Mouse (Mus musculus) cerebellum, adult 11-12 months (tissue): ENCODE measurements at regions not wholly inside any gene's neighbourhood (a gene's known extent, or its start where the extent isn't known, plus 50 kb on each side); places are given as distances from the start of the nearest gene placed in this dataset.
"Not testable (repeated sequence)": the region's sequence is repeated elsewhere in the genome, so short reads cannot be mapped to it uniquely, and the experiment has no call there.

Experiments used
- DNase-seq: peaks from one replicate; pipeline ENCODE4 v3.0.0; 2022

DNA sequence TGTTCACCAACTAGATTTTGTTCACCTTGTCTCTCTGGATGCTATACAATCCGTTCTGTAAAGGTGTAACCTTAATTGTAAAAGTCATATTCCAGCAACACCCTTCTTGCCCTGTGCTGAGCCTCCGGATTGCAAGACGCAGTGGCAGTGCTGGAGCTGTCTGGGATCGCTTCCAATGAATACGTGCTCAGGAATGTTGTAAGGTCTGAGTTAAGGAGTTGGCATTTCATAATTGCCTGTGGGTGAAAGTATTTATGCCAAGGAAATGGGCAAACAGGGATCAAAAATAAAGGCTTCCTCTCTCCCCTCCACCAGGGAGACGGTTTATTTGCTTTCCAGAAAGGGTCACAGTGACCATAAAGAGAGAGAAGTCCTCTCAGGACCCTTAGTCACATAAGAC is 93.3 kb downstream of the Apob start:
- no peak for DNase-seq

DNA sequence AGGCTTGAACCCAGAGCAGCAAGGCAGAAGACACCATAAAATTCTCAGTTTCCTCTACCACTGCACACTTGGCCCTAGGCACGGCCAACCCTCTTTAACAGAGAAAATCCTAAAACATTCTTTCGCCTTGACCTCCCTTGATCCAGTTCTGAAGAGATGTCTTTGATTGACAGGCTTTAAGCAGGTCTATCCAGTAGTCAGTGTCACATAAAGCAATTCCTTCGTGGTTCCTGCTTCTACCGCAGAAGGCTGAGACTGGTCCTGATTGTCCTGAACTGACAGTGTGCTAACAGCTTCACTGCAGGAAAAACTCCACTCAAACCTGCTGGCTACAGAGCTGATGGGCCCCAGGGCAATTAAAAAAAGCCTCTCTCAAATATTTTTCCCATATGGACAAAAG is 93.8 kb downstream of the Apob start:
- no peak for DNase-seq

DNA sequence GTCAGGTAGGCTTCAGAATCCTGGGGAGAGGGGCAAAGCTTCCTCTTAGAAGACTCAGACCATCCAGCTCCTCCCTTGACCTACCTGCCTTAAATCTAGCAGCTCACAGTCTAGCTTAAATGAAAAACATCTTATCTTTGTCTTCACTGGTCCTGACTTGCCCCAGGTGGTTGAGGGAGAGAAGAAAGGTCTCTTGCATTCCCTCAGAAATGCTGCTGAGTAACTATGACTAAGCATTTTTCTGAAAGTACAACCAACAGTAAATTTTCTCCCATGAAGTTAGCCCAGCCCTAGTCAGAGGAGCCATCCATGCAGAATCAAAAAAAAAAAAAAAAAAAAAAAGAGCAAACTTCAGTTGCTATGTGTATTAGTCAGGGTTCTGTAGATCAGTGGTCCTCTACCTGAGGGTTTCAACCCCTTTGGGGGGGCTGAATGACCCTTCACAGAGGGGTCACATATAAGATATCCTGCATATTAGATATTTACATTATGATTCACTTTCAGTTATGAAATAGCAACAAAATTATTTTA is 98.6 kb downstream of the Apob start:
- DNase-seq = no peak

DNA sequence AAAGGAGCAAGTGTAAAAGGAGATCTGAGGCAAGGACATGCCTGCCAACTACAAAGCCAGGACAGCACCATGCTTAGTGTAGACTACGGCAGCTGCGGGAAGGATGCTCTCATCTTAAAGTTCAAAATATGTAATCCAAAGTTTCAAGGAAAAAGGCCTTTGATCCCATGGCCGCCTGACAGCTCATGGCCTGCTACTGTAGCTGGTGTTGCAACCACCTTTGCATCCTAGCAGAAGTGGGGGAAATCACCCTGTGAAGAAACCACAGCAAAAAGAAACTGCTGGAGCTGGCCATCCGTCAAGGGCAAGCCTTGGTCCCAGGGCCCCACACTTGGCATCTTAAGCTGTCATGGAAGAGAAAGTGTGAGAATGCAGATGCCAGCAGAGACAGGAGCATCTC is 99.9 kb downstream of the Apob start:
- DNase-seq = no peak

DNA sequence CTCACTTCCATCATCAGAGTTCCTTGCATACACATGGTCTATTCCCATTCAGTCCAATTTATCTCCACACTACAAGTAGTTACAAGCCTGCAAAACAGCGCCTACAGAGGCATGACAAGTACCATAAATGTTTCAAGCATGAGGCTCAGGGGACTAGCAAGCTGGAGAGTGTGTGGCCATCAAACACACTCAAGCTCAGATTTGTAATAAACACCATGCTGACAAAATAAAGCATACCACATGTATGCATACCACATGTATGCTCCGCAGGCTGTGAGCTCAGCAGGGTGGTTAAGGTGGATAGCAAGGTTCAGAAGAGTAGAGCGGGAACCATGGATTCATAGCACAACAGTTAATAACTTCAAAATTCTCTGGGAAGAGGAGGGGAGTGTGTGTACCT is 100.6 kb downstream of the Apob start:
- no peak for DNase-seq

DNA sequence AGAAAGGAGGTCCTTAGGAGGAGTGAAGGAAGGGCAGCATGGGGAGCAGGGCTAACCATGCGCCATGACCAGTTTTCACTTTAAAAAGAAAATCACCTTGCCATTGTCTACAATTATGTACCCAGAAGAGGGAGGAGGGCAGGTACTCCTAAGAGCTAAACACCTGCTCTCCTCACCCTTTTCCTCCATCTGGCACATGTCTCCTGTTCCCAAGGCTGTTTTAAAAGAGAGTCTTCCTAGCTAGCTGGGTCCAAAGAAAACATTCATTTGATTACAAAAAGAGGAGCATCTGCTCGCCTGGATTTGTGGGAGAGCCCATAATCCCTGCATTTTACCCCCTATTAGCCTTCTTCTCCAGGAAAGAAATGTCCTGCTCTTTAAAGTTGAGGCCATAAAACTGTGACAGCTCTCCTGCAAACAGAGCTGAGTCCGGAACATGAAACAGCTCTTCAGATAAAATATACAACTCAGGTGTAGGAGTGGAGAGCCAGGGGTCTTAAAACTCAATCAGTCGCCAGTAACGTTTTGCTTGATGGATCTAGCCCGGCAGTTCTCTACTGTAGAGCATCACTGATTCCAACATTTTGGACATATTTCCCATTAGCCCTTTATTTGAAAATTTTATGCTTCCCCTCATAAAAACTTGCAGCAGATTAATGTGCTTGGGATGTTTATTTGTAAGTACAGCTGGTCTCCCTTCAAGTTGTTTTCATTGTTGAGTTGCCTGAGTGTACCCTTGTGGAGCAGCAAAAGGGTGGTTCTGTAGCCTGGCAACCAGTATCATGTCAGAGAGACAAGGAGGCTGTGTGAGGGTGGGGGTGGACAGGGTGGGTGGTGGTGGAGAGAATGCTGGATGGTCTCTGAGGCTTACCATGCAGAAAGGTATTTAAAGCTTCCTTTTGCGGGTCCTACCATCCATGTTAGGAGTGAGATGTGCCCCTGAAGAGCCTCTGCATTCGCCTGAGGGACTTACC is 105.5 kb downstream of the Apob start:
- DNase-seq = no peak

DNA sequence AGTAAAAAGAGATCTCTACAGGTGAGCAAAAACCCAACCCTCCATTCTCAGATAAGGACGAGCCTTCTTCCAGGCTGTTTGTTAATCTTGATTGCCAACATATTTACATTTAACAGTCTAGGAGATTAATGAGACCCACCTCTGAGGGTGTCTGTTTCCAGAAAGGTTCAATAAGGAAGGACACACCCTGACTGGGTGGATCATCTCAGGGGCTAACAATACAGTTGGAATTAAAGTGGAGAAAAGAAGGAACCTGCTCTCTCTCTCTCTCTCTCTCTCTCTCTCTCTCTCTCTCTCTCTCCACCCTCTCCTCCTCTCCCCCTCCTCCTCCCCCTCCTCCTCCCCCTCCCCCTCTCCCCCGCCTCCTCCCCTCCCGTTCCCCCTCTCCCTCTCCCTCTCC is 110.5 kb downstream of the Apob start:
- DNase-seq = no peak

DNA sequence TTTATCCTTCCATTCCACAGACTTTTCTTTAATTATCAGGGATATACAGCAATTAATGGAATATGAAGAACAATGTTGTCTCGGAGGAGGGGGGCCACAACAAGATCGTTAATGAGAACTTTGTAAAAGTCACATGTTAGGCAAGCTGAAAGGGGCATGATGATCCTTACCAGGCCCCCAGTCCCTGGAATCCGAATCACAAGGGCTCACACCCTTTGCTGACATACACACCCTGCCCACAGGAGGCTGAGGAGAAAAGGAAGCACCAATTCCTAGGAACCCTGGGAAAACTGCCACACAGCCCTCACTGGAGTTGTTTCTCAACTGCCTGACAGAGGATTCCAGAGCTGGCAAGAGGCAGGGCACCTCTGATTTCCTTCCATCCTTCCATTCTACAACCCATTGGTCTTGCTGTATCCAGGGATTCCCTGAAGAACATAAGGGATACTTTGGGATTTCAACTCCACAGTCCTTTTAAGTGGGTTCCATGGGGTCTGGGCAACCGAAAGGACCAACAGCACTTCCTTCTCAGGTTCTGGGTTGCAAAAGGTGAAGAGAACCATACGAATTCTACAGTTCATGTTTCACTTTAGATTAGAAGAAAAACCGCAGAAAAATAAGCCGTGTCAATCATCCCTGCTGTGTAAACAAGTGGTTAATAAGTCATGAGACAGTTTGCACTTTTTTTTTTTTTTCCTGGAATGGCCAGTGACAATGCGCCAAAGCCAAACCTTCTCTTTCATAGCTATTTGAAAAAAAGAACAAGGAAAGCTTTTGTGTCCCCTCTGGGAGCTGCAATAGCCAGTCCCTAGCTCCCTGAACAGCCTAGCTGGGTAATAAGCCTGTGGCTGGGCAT is 112.2 kb downstream of the Apob start:
- no peak for DNase-seq

DNA sequence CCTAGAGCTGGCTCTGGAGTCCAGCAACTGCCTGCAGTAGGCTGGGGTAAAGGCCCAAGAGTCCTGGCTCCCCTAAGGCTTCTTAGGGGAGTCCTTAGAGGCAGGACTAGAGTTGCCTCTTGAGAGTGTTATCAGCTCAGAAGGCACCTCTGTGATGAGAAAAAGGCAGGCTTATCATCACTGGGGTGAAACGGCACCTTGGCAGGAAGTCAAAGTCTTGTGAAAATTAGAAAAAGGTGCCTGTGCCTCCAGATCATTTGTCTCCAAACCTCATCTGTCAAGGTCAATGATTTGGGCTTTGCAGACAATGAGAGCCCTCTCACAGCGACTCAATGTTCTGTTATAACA is 112.8 kb downstream of the Apob start:
- no peak for DNase-seq

DNA sequence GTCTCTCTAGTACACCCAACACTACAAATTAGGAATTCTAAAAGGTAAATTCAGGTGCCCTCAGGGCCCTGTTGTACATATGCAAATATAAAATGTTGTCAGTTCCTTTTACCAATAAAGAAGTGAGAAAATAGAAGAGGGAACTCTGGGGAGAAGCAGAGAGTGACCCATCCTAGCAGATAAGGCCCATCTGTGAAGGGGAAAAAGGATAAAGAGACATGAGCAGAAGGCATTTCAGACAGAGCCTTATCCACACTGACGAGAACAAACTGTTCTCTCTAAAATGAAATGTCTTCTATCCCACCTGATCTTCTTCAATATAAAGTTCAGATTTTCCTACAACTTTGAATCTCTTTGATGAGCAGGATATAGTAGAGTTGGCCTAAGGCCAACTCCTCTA is 114.5 kb upstream of the Ldah start:
- DNase-seq = no peak

DNA sequence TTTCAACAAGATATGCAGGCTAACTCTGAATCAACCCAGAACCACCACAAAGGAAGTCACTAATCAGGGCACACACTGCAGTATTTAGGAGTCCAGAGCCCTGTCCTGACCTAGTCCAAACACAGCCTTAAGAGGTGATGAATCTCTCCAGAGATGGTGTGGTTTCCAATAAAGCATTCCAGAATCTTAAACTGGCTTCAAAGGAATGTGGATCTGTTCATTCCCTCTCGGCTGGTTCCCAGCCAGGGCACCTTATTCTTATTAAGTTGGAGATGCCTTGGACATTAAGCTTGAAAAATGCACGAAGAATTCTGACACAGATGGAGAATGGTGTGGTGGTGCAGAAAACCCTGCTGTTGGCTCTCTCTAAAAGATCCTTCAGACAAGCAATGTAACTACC is 112.0 kb upstream of the Ldah start:
- no peak for DNase-seq

DNA sequence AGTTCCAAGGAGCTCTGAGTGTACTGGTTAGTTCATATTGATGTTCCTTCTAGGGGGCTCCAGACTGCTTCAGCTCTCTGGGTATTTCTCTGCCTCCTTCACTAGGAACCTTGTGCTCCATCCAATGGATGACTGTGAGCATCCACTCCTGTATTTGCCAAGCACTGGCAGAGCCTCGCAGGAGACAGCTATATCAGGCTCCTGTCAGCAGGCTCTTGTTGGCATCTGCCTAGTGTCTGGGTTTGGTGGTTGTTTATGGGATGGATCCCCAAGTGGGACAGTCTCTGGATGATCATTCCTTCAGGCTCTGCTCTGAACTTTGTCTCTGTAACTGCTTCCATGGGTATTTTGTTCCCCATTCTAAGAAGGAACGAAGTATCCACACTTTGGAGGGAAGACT is 109.5 kb upstream of the Ldah start:
- not testable (repeated sequence) for DNase-seq

DNA sequence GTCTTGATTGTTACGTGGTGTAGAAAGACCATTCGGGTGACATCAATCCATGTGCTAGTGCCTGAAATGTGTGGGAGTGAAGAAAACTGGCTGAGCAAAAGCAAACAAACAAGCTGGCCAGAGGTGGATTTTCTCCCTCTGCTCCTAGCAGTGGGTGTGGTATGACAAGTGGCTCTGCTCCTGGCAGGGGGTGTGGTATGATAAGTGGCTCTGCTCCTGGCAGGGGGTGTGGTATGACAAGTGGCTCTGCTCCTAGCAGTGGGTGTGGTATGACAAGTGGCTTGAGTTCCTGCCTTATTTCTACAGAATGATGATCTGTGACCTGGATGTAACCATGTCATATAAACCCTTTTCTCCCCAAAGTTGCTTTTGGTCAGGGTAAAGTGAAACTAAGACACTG is 108.8 kb upstream of the Ldah start:
- no peak for DNase-seq

DNA sequence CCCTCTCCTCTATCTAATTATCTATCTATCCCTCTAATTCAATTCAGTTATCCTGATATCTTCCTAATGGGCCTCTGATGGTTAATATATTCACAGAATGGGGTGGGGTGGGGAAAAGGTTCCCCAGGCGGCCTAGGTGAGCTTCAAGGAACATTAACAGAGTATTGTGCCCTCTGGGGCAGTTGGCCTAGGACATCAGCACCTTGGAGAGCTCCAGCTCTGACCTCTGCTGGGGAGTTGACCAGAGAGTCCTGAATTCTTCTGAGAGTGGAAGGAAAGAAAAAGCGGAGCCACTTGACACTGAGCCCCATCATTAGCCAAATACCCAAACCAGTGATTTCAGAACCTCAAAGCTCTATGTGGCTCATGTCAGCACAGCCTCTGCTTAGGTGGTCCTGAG is 108.1 kb upstream of the Ldah start:
- DNase-seq = no peak

DNA sequence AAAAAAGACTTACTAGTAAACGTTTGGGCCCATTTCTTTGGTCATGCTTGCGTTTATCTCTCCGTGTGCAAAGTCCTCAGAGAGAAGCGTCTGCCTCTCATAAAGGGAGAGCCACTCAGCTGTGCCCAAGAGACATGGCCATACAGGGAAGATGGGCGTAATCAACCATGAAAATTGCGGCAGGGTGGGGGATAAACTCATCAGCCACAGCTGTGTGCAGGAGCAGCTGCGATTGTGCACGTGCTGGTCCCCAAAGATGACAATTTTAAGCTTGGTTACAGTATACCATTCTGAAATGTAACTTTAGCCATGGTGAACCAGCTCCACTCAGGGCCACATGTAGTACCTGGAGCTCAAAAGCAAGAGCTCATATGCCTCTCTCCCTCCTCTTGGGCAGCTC is 106.1 kb upstream of the Ldah start:
- DNase-seq = no peak

DNA sequence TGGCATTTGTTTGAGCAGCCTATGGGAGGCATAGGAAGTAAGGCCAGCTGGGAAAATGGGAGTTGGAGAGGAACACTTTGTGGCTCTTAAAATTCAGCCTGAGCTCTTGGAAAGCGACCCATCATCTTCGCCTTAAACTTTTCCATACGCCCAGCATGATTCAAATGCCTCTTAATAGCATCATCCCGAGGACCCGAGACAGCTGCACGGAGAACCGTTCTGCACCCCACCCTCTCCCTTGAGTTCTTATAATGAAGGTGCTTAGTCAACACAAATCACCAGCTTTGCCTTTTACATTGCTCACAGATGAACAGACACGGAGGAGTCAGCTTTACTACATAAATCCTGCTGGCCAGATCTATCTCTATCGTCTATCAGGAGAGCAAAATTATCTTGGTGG is 104.6 kb upstream of the Ldah start:
- DNase-seq = no peak

DNA sequence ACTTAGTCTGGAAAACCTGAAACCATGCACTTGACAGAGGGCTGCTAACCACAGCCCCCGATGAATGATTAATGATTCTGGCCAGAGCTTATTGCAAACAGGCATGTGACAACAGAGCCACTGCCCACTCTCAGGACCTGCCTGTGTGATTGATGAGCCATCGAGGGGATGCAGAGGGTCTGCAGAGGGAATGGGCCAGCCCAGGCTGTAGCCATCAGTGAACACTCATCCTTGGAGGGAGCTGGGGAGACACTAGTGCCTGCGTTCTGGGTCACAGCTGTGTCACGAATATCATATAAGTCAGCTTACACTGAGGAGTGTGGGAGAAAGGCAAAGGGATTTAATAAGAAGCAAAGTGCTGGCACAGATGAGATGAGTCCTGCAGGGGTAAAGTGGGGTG is 100.8 kb upstream of the Ldah start:
- no peak for DNase-seq

DNA sequence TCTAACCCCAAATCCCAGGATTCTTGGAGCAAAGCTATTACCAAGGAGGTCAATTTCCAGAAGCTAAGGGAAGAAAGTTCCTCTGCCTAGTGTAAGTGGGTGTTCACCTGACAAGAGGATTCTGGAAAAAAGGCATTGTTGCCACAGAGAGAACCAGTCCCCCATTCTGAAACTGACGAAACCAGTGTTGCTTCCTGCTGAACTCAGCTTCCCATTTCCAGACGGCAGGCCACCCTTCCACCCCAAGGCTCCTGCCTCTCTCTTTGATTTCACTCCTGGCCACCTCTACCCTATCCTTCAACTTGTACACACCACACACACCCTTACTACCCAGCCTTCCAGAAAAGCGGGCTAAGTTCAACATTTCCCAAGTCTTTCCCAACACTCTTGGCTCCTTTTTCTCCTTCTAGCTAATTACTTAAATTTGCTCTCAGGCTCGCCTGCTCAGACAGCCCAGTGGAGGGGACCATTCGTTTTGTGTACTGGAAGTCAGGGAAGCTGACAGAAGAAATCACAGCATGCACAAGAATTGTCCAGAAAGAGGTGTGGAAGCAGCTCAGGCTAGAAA is 98.6 kb upstream of the Ldah start:
- DNase-seq = no peak

DNA sequence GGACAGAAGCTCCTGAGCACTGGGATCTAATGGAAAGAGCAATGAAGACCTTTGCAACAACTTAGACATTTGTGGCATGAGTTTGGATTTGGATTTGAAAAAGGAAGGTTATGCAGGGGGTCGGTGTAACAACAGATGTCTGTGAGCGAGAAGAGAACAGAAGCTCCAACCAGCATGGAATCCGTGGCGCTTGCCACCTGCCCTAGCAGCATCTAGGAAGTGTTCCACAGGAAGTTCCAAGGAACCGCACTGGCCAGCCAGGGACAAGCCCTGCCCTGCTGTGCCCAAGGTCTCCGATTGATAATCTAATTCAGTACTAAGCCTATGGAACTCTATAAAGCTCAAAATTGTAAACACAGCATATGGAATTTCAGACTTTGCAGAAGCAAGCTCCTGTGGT is 98.0 kb upstream of the Ldah start:
- peak; percentile 28 for DNase-seq

DNA sequence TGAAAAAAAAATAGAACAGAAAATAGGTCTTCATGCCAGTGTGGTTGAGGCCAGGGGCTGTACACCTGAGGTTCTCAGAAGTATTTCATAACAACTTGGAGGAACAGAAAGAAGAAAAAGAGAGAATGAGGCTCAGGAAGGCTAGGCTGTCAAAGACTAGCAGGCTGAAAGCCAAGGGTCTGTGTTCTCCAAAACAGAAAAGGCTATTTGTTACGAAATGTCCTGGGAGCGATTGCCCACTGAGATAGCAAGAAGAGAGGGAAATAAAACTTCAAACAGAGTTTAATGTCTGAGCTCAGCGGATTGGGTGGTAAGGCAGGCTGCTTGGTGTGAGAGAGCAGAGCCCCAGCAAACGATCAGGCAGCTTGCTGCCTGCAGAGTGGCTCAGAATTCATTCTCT is 97.6 kb upstream of the Ldah start:
- no peak for DNase-seq

DNA sequence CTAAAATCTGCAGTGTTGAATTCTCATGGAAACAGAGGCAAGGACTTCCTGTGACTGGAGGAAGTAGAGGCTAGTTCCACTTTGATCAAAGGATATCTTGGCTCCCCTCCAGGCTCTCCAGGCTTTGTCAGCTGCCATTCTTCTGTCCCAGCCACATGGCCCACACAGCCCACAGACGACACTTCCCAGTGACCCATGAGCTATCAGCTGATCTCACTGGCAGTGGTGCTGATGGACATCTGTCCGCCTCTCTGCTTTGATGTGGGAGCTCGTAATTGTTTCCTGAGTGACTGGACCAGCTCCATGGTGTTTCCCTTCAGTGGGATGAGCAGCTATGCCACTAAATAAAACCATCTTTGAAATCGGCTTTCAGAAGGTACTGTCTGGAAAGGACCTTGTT is 96.4 kb upstream of the Ldah start:
- no peak for DNase-seq

DNA sequence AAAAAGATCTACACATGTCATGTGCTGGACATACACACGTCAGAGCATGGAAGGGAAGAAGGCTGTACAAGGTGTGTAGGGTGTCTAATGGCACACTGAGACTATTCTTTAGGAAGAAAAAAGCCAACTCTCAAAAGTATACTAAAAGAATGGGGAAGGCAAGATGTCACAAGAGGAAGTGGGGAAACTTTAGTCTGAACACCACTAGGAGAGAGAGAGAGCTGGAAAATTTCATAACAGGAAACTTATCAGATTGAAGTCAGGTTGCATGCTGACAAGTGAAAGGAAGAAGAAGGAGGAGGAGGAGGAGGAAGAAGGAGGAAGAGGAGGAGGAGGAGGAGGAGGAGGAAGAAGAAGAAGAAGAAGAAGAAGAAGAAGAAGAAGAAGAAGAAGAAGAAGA is 52.3 kb upstream of the Ldah start:
- no peak for DNase-seq
